Mouse (Mus musculus) kidney, adult 2 months (tissue): ENCODE measurements around the gene Ccnk. TPM values are rescaled to one million over a fixed set of nuclear protein-coding genes. Genes with fewer than 3 reads are reported as not detected.

Experiments used
- DNase-seq: peaks from one replicate; pipeline ENCODE4 v3.0.0; 2021
- H3K27ac ChIP-seq: fragments of 200-500 bp; 2 replicates; pipeline ENCODE4 v1.5.1; 2012; ENCODE audit warnings: low read depth, low read length, control low read depth, inconsistent platforms; ENCODE audit not compliant: insufficient read depth
- H3K27me3 ChIP-seq: fragments of 200-500 bp; replicated peaks from 2 replicates; pipeline ENCODE4 v1.6.1; 2012; ENCODE audit warnings: mild to moderate bottlenecking, moderate library complexity, low read length, inconsistent platforms; ENCODE audit not compliant: control insufficient read depth, insufficient read depth
- H3K36me3 ChIP-seq: fragments of 200-500 bp; 2 replicates; pipeline ENCODE4 v1.6.1; 2012; ENCODE audit warnings: mild to moderate bottlenecking, moderate library complexity, low read length, inconsistent platforms; ENCODE audit not compliant: control insufficient read depth, insufficient read depth
- H3K4me1 ChIP-seq: fragments of 200-500 bp; 2 replicates; pipeline ENCODE4 v1.6.1; 2011; ENCODE audit warnings: low read length; ENCODE audit not compliant: control insufficient read depth, insufficient read depth
- H3K4me3 ChIP-seq: fragments of 200-500 bp; 2 replicates; pipeline ENCODE4 v1.5.1; 2011; ENCODE audit warnings: mild to moderate bottlenecking, low read depth, low read length, control low read depth; ENCODE audit not compliant: insufficient read depth
- CTCF ChIP-seq: fragments of 200-500 bp; conservative IDR thresholded peaks from 2 replicates; pipeline ENCODE4 v1.5.1; 2011; ENCODE audit warnings: low read depth, mild to moderate bottlenecking, control low read depth, low read length, moderate library complexity, mixed read lengths; ENCODE audit not compliant: insufficient read depth, insufficient read length
- POLR2A ChIP-seq: fragments of 200-500 bp; IDR thresholded peaks from one replicate; pipeline ENCODE4 v1.6.1; 2011; ENCODE audit warnings: low read depth, low read length, control low read depth
- WGBS: fragments of 180-500 bp; shearing (Covaris S2); methylation state at CpG from one replicate; pipeline ENCODE4 v1.1.7; 2018; 5-methylcytosine and 5-hydroxymethylcytosine counted together
- polyA plus RNA-seq: library from polyadenylated mRNA; depleted of rRNA; stranded (reverse); fragments of >200 nt; gene quantifications from 2 replicates; pipeline ENCODE4 v1.2.3, GENCODE M21; 2012

Ccnk gene
- polyA plus RNA-seq, 1 experiment: 12.6 TPM

DNA sequence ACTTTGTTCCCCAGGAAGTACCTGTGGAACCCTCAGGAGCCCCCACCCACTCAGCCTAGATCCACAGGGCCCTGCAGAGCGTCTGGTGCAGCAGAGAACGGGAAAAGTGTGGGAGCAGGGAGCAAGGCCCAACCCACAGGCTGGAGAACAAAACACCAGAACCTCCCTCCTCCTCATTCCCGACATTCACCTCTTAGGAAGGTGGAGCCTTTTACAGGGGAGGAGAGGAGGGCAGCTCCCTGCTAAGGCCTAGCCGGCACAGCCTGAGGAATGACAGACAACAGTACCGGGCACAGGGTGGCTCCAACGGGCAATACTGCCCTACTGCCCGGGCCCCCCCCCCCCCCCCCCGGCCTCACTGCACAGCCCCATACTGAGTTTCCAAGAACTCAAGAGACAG lies 44.0 kb downstream of the Ccnk start:
- 53% methylated on average over 8 of the region's 8 CpGs for WGBS
- Histone ChIP-seq H3K27me3 (no peaks in the 10 kb centered on the region), H3K36me3 (no peaks in the 10 kb centered on the region), H3K27ac (no peak overlapping the region), H3K4me1 (no peaks in the 10 kb centered on the region; the same call in 1 of the 2 replicates), H3K4me3 (no peak overlapping the region)
- no peak for TF ChIP-seq CTCF
- no peak for TF ChIP-seq POLR2A
- no peak for DNase-seq

DNA sequence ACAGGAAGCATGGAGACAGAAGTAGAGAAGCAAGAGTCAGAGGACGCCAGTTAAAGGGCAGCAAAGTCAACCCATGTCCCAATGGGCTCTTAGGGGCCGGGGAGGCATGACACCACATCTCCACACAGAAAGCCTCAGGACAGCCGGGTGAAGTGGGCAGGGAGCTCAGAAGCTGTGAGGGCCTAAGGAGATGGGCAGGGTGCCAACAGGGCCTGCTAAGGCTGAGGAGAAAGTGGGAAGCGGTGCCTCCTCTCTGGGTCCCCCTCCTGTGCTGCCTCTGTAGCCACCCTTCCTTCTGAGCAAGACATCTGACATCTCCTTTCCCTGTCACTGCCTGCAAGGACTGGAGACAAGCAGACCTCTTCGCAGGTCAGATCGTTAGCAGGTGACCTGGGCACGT lies 46.4 kb downstream of the Ccnk start:
- no peak overlapping the region for H3K4me3 ChIP-seq
- H3K27ac ChIP-seq: no peak overlapping the region
- no peak for DNase-seq
- H3K4me1 ChIP-seq: peaks cover 5% of the 10 kb centered on the region; the same call in 1 of the 2 replicates
- TF ChIP-seq CTCF (no peak), POLR2A (no peak)
- no peaks in the 10 kb centered on the region for H3K27me3 ChIP-seq
- WGBS: 65% methylated on average over 7 of the region's 7 CpGs
- no peaks in the 10 kb centered on the region for H3K36me3 ChIP-seq

DNA sequence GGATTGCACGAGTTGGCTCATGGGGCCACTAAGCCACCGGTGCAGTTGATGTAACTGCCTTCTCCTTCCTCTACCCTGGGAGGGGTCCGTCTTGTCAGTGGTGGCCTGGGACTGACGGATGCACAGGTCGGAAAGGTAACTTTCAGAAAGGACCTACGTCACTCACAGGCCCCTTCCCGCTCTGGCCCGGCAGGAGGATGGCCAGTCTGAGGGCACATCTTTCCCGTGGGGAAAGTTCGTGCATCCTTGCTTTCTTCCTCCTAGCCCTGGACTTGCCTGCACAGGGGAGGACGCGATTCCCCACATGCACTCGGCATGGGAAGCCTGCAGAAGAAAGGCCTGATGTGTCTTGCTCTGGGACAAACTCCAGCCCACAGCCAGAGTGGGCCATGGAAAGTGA lies 46.8 kb downstream of the Ccnk start:
- H3K27me3 ChIP-seq: no peaks in the 10 kb centered on the region
- no peak for DNase-seq
- H3K4me1 ChIP-seq: peaks cover 5% of the 10 kb centered on the region; the same call in 1 of the 2 replicates
- 86% methylated on average over 13 of the region's 13 CpGs for WGBS
- TF ChIP-seq POLR2A (no peak), CTCF (no peak)
- no peak overlapping the region for H3K4me3 ChIP-seq
- H3K27ac ChIP-seq: no peak overlapping the region
- H3K36me3 ChIP-seq: no peaks in the 10 kb centered on the region

DNA sequence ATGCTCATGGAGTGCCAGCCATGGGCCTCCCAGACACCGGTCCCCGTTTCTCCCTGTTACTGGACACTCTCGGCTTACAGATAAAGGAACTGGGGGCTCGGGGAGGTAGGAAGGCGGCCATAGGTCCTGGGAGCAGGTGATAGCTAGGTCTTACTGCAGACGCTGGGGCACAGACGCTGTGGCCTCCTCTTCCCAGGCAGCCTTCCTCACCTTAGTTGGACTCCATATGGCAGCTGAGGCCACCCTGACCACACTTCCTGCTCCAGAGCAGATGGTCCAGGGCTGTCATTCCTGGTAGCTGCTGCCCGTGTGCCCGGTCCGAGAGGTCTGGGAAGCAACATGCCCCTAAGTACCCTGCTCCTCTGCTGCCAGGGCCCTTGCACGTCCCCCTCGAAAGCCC lies 47.6 kb downstream of the Ccnk start:
- Histone ChIP-seq H3K27me3 (no peaks in the 10 kb centered on the region), H3K36me3 (no peaks in the 10 kb centered on the region), H3K27ac (no peak overlapping the region), H3K4me1 (peaks cover 11% of the 10 kb centered on the region; the same call in 1 of the 2 replicates), H3K4me3 (no peak overlapping the region)
- no peak for DNase-seq
- TF ChIP-seq POLR2A: no peak
- TF ChIP-seq CTCF: no peak
- WGBS: 94% methylated on average over 12 of the region's 12 CpGs

DNA sequence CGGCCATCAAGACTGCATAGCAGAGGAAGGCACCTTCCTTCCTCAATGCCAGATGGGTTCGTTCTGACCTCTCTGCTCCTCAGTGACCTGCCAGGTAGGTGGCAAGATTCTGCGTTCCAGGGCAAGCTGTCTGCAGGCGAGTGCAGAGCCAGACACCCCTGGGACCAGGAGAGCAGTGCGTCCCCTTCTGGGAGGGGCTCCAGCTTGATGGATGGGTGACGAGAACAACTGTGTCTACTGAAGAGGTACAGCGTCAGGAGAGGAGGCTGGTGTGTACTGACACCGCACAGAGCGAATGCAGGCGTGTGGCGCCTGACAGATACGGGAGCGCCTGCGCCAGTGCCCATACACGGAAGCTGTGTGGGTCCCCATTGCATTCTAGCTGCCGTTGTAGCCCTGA lies 48.1 kb downstream of the Ccnk start:
- Histone ChIP-seq H3K4me3 (no peak overlapping the region), H3K27ac (no peak overlapping the region), H3K27me3 (no peaks in the 10 kb centered on the region), H3K36me3 (no peaks in the 10 kb centered on the region), H3K4me1 (peaks cover 11% of the 10 kb centered on the region; the same call in 1 of the 2 replicates)
- no peak for DNase-seq
- WGBS: 94% methylated on average over 16 of the region's 16 CpGs
- TF ChIP-seq POLR2A (no peak), CTCF (no peak)

DNA sequence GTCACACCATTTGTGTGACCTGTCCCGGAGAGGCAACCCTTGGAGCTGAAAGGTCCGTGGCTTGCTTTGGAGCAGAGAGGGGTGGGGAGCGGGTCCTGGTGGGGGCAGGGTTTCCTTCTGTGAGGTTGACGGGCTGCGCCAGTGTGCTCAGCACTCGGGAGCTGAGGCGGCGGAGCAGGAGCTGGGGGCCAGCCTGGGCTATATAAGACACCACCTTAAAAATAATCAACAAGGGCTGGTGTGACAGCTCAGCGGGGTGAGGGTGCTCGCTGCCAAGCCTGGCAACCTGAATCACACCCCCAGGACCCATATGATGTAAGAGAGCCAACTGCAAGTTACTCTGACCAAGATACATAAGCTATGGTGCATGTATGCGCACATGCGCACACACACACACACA lies 50.7 kb downstream of the Ccnk start:
- no peaks in the 10 kb centered on the region for H3K27me3 ChIP-seq
- no peak overlapping the region for H3K27ac ChIP-seq
- H3K4me3 ChIP-seq: no peak overlapping the region
- H3K4me1 ChIP-seq: peaks cover 11% of the 10 kb centered on the region; the same call in 1 of the 2 replicates
- no peaks in the 10 kb centered on the region for H3K36me3 ChIP-seq
- WGBS: 82% methylated on average over 12 of the region's 12 CpGs
- TF ChIP-seq POLR2A (no peak), CTCF (no peak)
- no peak for DNase-seq

DNA sequence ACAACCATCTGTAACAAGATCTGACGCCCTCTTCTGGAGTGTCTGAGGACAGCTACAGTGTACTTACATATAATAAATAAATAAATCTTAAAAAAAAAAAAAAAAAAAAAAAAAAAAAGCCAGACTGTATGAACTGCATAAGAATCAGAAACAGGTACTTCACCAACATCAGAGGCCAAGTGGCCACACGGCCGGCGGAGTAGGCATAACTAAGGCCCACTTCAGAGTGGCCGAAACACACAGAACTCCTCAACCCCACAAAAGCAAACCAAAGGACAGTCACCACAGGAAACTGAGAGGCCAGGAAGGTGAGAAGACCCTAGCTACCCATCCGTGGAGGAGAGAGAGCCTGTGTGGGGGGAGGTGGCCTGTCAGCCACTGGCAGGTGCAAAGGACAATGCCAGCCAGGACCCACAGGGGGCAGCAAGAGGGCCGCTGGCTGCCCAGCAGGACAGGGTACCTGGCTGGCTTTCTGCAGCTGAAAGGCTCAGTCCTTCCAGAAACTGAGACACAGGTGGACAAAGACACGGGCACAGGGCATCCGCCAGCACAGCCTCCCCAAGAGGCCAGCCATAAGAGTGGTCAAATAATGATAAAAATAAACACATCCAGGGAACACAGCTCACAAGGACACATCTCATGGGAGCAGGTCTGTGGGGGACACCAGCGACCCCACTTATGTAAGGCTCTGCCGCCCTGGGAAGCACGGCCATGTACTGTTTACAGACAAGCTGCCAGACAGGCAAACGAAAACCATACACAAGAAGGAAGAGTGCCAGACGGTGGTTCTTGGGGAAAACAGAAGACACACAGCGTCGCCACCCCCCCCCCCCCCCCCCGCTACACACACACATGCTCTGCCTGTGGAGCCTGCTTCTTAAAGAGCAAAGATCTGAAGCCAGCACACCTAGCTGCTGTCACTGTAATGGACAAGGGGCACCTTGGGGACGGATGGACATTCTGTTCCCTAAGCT lies 51.7 kb downstream of the Ccnk start:
- no peak overlapping the region for H3K27ac ChIP-seq
- WGBS: 58% methylated on average over 16 of the region's 18 CpGs
- peak; percentile 78 for DNase-seq
- H3K27me3 ChIP-seq: no peaks in the 10 kb centered on the region
- H3K4me1 ChIP-seq: peaks cover 16% of the 10 kb centered on the region
- H3K4me3 ChIP-seq: no peak overlapping the region
- H3K36me3 ChIP-seq: no peaks in the 10 kb centered on the region
- TF ChIP-seq POLR2A (no peak), CTCF (peak; percentile 66)

DNA sequence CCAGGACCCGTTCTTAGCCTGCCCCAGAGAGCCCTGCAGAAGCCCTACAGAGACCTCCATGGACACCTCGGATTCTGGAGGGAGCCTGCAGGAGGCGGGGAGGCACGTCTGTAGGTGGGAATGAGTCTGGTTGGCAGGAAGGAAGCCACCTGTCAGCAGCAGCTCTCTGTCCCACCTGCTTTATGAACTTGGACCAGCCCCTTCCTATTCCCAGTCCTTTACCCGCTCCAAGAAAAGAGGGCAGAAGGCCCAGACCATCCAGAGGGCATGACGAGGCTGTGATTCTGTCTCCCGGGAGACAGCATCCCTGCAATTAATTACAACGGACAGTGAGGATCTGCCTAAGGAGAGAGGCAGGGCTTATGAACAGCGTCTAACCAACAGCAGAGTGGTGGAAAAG lies 52.5 kb downstream of the Ccnk start:
- H3K27ac ChIP-seq: no peak overlapping the region
- DNase-seq: no peak
- 80% methylated on average over 9 of the region's 9 CpGs for whole genome bisulfite sequencing
- no peaks in the 10 kb centered on the region for H3K36me3 ChIP-seq
- no peak overlapping the region for H3K4me3 ChIP-seq
- TF ChIP-seq CTCF (no peak), POLR2A (no peak)
- no peaks in the 10 kb centered on the region for H3K27me3 ChIP-seq
- H3K4me1 ChIP-seq: peaks cover 22% of the 10 kb centered on the region
